Mouse (Mus musculus): ENCODE results near the gene Samhd1.

- TF ChIP-seq TAL1 (IDR thresholded peaks at IDR 0.05; ENCODE audit: low read length) (no peak), GATA1 (IDR thresholded peaks at IDR 0.05; ENCODE audit: low read length) (no peak)
These were observed 29.0 kb upstream of the Samhd1 start for GRCm38 (mm10) chr2:157164101-157164500.

Measured in erythroblast, embryonic 14.5 days (primary cell).